Mouse (Mus musculus) embryo, embryonic 9.5 days (tissue): ENCODE results near the gene B830017H08Rik.

Experiments
- DNase-seq: peaks from one replicate; pipeline ENCODE4 v3.0.0-alpha.2; 2017; ENCODE audit errors: extremely low spot score

B830017H08Rik gene

GRCm38 (mm10) chr16:17832821-17833220 is at the start of gene B830017H08Rik:
B830017H08Rik (plus strand) TSS chr16:17833121.
- DNase-seq = no peak

- no peak for DNase-seq
Measured at GRCm38 (mm10) chr16:17785337-17785736, 47.6 kb upstream of the B830017H08Rik start.

DNA sequence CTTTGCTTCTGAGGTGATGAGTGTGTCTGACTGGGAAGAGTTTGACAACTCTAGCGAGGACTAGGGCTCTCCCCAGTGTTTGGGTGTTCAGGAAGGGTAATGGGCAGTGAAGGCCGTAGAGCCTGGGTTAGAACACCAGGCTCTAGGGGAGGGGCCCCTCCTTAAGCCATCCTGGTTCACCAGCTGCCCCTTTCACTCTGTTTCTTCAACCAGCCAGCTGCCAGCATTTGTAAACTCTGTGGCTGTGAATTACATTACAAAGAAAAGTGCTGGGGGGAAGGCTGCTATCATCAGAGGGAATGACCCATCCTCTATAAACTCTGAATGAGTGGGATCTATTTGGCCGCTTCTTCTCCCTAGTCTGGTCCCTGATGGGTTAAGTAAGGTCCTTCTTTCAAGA is 40.2 kb upstream of the B830017H08Rik start:
- DNase-seq = no peak

DNA sequence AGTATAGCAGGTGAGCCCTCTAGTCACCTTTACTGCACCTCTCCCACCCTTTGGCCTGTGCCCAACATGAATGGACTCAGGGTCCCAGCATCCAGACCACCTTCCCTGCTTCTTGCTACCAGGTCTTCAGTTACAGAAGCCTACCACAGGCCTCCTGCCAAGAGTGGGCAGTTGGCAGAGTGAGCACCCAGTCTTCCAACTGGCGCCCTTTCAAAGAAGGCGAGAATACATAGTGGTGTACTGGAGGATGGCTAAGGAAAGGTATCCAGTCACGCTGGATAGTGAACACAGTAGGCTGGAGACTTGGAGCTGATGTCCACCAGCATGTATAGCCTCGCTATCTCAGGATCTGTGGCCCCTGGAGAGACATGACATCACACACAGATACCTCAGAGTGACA is 38.9 kb upstream of the B830017H08Rik start:
- no peak for DNase-seq

DNA sequence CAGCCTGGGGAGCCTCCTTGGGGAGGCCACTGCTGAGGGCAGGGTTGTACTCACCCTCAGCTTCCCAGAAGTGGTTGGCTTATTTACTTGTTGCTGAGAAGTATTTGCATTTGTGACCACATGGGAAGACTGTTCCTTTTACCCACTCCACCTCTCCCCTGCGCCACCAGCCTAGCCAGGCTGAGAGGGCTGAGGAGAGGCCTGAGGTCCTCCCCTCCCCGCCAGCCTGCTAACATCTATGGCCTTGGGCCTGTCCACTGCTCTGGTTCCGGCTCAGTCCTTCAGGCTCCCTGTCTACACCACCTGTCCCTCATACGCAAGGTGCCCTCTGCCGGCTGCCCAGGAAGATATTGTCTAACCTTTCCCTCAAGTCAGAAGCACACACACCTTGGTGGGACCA is 37.3 kb upstream of the B830017H08Rik start:
- no peak for DNase-seq

GRCm38 (mm10) chr16:17796519-17796918 is 36.4 kb upstream of the B830017H08Rik start:
- DNase-seq = no peak

GRCm38 (mm10) chr16:17796971-17797811 is 35.7 kb upstream of the B830017H08Rik start, which contains the start of gene Scarf2:
Scarf2 (plus strand) TSS chr16:17797282.
- peak; percentile 72 for DNase-seq

DNA sequence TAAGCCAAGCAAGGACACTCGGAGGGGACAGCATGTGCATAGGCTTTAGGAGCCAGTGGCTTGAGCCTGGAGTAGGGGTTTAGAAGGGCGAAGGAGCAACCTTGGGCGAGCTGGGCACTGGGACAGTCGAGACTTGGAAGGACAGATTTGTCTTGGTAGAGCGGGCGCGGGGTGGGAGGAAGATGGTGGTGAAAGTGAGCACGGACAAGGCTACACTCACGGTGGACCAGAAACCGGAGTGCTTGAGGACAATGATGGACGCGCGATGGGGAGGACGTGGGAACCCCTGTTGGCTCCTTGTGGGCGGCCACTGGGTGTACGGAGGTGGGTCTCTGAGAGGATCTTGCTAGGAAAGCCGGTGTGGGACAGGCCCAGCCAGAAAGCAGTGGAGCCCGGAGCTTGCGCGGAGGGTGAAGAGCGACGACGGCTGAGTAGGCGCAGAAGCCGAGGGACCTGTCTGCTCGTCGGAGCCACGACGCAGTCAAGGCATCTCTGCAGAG is 35.1 kb upstream of the B830017H08Rik start:
- peak; percentile 60 for DNase-seq

- peak; percentile 77 for DNase-seq
Measured at GRCm38 (mm10) chr16:17798321-17799180, 34.4 kb upstream of the B830017H08Rik start.

GRCm38 (mm10) chr16:17799584-17799983 is 33.3 kb upstream of the B830017H08Rik start:
- no peak for DNase-seq

DNA sequence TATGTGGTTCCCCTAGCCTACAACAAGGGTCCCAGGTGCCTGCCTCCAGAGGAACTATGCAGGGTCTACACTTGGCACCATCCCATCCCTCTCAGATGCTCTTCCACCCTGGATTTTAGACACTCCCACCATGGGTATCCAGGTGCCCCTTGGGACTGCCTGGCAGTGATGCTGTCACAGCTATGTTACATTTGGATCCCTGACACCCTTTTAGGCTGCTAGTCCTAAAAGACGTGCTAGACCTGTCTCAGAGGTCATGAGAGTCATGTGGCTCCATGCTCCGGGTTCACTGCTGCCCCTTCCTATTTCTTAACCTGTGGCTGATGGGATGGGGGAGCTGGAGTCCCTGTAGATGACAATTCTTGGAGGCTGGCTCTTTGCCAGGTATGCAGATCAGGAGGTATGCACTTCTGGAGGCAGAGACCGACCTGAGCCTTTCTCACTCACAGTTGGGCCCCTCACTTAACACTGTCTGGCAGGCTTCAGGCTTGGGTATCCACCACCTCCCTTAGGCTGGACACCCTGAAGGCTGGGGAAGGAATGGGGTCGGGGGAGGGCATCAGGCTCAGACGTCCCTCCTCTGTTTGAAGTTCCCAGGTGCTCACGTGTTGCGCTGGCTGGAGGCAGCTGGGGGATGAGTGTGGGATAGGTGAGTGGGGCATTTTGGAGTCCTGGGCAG is 31.0 kb upstream of the B830017H08Rik start:
- no peak for DNase-seq

DNA sequence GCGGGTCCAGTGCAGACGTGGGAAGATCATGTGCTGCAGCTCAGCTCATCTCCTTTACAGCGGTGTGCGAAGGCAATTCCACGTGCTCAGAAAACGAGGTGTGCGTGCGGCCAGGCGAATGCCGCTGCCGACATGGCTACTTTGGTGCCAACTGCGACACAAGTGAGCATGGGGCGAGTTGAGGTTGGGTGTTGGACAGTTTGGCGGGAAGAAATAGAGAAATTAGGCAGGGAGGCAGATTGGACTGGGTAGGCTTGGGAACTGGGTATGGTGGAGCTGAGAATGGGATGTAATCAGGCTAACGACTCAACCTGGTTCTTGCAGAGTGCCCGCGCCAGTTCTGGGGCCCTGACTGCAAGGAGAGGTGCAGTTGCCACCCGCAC is 30.5 kb upstream of the B830017H08Rik start:
- no peak for DNase-seq

DNA sequence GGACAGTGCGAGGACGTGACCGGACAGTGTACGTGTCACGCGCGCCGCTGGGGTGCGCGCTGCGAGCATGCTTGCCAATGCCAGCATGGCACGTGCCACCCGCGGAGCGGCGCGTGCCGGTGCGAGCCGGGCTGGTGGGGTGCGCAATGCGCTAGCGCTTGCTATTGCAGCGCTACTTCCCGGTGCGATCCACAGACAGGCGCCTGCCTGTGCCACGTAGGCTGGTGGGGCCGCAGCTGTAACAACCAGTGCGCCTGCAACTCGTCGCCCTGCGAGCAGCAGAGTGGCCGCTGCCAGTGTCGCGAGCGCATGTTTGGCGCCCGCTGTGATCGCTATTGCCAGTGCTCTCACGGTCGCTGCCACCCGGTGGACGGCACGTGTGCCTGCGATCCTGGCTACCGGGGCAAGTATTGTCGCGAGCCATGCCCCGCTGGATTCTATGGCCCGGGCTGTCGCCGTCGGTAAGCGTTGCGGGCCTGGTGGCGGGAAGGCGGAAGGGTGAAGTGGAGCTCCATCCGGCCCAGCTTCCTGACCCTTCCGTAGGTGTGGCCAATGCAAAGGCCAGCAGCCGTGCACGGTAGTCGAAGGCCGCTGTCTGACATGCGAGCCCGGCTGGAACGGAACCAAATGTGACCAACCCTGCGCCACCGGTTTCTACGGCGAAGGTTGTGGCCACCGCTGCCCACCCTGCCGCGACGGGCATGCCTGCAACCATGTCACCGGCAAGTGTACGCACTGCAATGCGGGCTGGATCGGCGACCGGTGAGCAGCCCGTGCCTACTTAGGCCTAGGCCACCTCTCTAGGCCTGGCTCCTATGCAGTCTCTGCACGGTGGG is 29.9 kb upstream of the B830017H08Rik start:
- DNase-seq = peak; percentile 48

DNA sequence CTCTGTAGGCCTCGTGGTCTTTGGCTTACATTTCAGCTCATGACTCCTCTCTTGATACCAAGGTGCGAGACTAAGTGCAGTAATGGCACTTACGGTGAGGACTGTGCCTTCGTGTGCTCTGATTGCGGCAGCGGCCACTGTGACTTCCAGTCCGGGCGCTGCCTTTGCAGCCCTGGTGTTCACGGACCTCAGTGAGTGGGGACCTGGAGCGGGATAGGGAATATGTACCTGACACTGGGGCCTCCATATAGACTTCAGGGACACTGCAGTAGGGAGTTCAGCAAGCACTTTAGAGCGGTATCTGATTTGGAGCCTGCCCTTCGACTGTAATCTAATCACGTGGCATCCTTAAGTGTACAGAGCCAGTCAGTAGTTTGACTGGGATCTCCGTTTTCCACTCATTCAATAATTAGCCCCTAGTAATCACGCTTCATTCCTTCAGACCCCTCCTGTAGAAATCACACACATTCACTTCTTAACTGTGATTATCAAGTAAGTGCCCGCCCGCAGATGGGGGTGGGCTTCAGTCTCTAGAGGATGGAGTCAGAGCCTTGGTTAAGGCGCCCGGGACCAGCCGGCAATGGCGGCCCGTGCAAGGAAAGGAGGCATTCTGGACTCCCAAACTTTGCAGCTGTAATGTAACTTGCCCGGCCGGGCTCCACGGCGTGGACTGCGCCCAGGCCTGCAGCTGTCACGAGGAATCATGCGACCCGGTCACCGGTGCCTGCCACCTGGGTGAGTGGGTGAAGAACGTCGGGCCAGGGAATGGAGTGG is 29.1 kb upstream of the B830017H08Rik start:
- peak; percentile 47 for DNase-seq

- DNase-seq = peak; percentile 82
Measured at GRCm38 (mm10) chr16:17804449-17804912, 28.4 kb upstream of the B830017H08Rik start.

DNA sequence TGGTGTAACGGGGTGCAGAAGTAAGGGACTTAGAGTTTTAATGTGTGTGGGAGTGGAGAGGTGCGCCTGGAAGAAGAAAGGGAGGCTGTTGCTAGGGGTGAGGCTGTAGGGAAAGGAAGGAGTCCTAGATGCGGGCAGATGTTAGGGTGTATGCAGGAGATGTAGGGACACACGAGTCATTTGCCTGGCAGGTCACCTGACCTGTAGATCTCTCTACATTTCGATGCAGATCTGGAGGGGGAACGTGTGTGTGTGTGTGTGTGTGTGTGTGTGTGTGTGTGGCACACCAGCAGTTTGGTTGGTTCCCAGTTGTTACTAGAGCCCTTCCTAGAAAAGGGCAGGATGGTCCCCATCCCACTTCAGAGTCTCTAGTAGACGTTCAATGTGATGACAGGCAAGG is 27.9 kb upstream of the B830017H08Rik start:
- no peak for DNase-seq

- DNase-seq = peak; percentile 73
Measured at GRCm38 (mm10) chr16:17806581-17807191, 26.2 kb upstream of the B830017H08Rik start.

GRCm38 (mm10) chr16:17807192-17808009 is 25.5 kb upstream of the B830017H08Rik start:
- DNase-seq = peak; percentile 90

- DNase-seq = no peak
Measured at GRCm38 (mm10) chr16:17809125-17809524, 23.8 kb upstream of the B830017H08Rik start.
